Mouse (Mus musculus): ENCODE data around the gene Smug1.
A peak's percentile ranks its signal among the peaks of the same experiment; 100 is the strongest.

Gene Smug1

DNA sequence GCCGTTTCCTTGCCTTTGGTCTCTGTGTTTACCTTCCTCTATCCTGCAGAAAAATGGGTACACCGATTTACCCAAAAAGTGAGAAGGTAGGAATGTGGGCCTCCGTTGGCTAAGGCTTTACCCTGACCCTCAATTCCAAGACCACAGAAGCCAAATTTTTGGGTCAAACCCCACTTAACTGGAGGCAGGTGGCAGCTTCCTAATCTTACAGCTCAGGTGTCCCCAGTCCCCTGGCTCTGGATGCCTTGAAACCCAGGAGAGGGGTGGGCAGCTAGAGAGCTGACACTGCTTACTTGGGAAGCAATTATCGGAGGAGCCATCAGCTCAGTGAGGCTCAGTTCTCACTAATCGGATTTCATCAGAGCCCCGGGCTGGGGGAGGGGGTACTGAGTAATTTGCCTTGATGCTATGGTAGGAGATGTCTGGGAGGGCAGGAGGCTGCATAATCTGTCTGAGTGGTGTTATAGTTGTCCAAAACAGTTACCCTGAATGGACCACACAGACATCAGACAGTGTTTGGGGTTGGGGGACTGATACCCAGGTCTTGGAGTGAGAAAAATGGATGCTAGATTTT, at the start of gene Smug1:
TSS of gene Smug1 (minus strand) at position 51 of the 574 bp plus-strand sequence.
- DNase-seq (ENCODE audit: low read depth, low spot score) = no peak

- DNase-seq (ENCODE audit: low read depth, low spot score) = peak; percentile 36
Measured at GRCm38 (mm10) chr15:103216052-103216451, 49.2 kb upstream of the Smug1 start.

- peak; percentile 98 for DNase-seq (ENCODE audit: low read depth, low spot score)
Measured at GRCm38 (mm10) chr15:103214971-103215907, 48.3 kb upstream of the Smug1 start.

GRCm38 (mm10) chr15:103214149-103214548, 47.3 kb upstream of the Smug1 start:
- DNase-seq (ENCODE audit: low read depth, low spot score) = no peak

GRCm38 (mm10) chr15:103205156-103205555, 38.3 kb upstream of the Smug1 start:
- DNase-seq (ENCODE audit: low read depth, low spot score) = no peak

- DNase-seq (ENCODE audit: low read depth, low spot score) = no peak
Measured at GRCm38 (mm10) chr15:103202088-103202793, 35.3 kb upstream of the Smug1 start.

GRCm38 (mm10) chr15:103197785-103198184, 30.9 kb upstream of the Smug1 start:
- DNase-seq (ENCODE audit: low read depth, low spot score) = no peak

DNA sequence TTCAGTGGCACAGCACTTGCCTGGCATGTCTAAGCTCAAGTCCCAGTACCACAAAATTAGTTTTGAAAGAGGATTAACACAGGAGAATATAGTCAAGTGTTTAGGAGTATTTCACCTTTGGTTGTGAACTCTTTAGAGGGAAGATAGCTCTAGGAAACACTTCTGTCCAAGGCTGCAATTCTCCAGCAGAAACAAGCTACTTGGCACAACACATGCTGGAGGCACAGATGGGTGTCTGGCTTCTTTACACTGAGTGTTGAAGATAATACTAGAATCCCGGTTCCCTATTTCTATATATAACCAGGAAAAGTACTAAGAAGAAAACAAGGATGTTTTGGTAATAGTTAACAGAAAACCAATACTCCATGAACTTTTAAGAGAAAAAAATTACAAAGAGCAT, 29.9 kb upstream of the Smug1 start:
- DNase-seq (ENCODE audit: low read depth, low spot score) = no peak

DNA sequence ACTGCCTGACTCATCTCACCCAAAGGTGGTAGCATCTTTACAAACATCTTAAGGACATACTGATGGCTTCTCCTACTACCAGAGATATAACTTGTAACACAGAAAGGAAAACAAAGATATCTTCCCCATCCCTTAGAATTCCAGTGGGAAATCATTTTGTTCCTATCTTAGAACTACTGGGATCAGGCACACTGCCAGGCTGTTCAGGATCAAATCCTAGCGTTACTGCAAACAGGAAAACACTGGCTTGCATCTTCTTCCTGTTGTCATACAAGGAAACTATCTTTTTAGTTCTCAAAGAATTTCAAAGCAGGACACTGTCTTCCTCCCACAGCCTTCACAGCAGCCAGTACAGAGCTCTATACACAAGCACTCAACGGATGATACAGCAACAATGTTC, 26.7 kb upstream of the Smug1 start:
- no peak for DNase-seq (ENCODE audit: low read depth, low spot score)

GRCm38 (mm10) chr15:103190531-103191462, 23.9 kb upstream of the Smug1 start:
- peak; percentile 76 for DNase-seq (ENCODE audit: low read depth, low spot score)

DNA sequence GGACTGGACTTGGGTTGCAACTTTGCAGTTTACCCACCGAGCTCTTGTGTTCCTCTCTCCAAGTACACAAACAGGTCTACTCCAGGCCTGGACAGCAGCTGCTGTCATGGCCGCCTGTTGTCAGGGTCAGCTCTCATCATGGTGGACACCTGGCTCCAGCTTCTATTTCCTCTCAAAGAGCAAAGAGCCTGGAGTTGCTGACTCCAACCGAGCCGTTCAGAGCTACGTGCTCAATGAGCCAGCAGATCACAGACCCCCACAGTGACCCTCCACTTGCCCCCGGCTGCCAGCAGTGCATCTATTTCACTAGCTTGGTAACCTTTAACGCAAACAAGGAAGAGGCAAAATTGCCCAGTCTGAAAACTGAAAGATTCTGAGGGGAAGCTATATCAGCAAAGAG, 23.2 kb upstream of the Smug1 start:
- DNase-seq (ENCODE audit: low read depth, low spot score) = no peak

GRCm38 (mm10) chr15:103187803-103188202, 20.9 kb upstream of the Smug1 start:
- DNase-seq (ENCODE audit: low read depth, low spot score) = no peak

GRCm38 (mm10) chr15:103185462-103186198, 18.7 kb upstream of the Smug1 start:
- no peak for DNase-seq (ENCODE audit: low read depth, low spot score)

- DNase-seq (ENCODE audit: low read depth, low spot score) = peak; percentile 56
Measured at GRCm38 (mm10) chr15:103183651-103184610, 17.0 kb upstream of the Smug1 start.

GRCm38 (mm10) chr15:103183135-103183534, 16.2 kb upstream of the Smug1 start:
- DNase-seq (ENCODE audit: low read depth, low spot score) = peak; percentile 95

DNA sequence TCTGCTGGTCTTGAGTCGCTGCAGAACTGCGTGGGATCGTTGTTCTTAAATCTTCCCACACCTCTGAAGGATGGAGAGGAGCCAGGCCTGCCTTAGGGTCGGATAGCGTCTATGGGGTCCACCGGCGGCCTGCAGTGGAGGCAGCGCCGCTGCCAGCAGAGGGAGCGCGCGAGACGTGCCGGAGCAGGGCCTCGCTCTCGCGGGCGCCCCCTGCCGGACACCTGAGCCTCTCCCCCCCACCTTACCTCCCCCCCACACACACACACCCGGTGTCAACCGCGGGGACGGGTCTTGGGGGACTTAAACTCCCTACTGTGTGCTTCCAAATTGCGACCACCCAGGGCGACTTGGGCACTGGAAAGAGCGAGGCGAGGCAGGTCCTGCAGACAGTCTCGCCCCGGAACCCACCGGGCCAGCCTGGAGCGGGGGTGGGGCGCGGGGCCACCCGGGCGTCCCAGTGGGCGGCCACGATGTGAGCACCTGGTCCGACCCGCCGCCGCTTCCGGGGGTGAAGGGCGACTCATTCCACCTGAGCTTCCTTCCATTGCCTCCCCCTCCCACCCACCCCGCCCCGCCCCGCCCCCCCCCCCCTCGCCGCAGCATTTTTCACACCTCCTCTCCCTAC, 15.4 kb upstream of the Smug1 start:
- DNase-seq (ENCODE audit: low read depth, low spot score) = peak; percentile 91

- DNase-seq (ENCODE audit: low read depth, low spot score) = no peak
Measured at GRCm38 (mm10) chr15:103180406-103180805, 13.5 kb upstream of the Smug1 start.

DNA sequence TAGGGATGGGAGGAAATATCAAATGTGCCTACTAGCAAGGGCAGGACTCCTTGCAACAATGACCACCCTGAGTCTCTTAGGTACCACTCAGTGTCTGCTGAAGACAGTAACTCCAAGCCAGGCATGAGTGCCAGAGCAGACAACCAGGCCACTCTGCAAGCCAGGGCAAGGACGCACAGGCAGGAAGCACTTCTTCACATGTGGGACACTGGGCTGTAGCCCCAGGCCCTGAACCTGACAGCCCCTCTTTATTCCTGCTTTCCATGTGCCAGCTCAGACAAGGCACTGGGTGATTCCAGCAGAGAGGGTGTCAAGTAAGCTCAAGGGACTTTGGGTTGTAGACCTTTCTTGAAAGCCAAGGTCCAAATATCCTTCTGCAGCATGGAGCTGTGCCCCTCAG, 11.9 kb upstream of the Smug1 start:
- no peak for DNase-seq (ENCODE audit: low read depth, low spot score)

DNA sequence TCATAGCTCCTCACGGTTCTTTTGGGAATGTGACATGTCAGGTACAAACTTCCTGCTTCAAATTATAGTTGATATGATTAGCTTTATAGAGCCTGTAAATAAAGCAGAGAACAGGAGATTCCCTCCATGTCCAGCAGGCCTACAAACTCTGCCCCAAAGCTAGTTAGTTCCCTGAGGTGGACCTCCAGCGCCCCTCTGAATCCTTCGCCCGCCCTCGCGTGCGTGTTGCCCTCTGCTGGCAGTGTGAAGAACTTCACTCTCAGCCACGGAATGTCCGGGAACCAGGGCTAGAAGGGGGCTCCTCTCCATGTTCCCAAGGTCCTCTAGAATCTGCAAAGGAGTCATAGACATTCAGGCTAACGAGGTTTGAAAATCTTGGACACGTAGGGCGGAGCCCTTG, 11.2 kb upstream of the Smug1 start:
- DNase-seq (ENCODE audit: low read depth, low spot score) = peak; percentile 79
